Mouse (Mus musculus) intestine, embryonic 14.5 days (tissue): ENCODE measurements around the gene Rita1. TPM values are rescaled to one million over a fixed set of nuclear protein-coding genes. Genes with fewer than 3 reads are reported as not detected.

Source experiments
- ATAC-seq: fragments of 200-750 bp; cut with Nextera tagmentation; replicated peaks from 2 replicates; pipeline ENCODE4 v1.8.0; 2017; ENCODE audit warnings: low read depth, moderate number of reproducible peaks, moderate TSS enrichment, moderate library complexity; ENCODE audit not compliant: low FRiP score, low TSS enrichment
- DNase-seq: peaks from one replicate; pipeline ENCODE4 v3.0.0-alpha.2; 2018; ENCODE audit warnings: low spot score
- H3K27ac ChIP-seq: fragments of 300-500 bp; sonication (generic); 2 replicates; pipeline ENCODE4 v1.5.1; 2014; ENCODE audit warnings: low read depth, mild to moderate bottlenecking, control low read depth
- H3K27me3 ChIP-seq: fragments of 300-500 bp; sonication (generic); replicated peaks from 2 replicates; pipeline ENCODE4 v1.6.1; 2014; ENCODE audit warnings: low read length, control low read depth; ENCODE audit not compliant: control insufficient read depth, insufficient read depth
- H3K36me3 ChIP-seq: fragments of 300-500 bp; sonication (generic); 2 replicates; pipeline ENCODE4 v1.6.1; 2014; ENCODE audit warnings: low read length, control low read depth; ENCODE audit not compliant: control insufficient read depth, insufficient read depth
- H3K4me1 ChIP-seq: fragments of 300-500 bp; sonication (generic); replicated peaks from 2 replicates; pipeline ENCODE4 v1.6.1; 2014; ENCODE audit warnings: low read length, control low read depth, mixed read lengths; ENCODE audit not compliant: control insufficient read depth, insufficient read depth
- H3K4me2 ChIP-seq: fragments of 300-500 bp; sonication (generic); 2 replicates; pipeline ENCODE4 v1.6.1; 2014; ENCODE audit warnings: low read length
- H3K4me3 ChIP-seq: fragments of 300-500 bp; sonication (generic); 2 replicates; pipeline ENCODE4 v1.5.1; 2014; ENCODE audit warnings: low read depth, low read length, control low read depth, mixed read lengths
- H3K9ac ChIP-seq: fragments of 300-500 bp; sonication (generic); 2 replicates; pipeline ENCODE4 v1.6.1; 2014; ENCODE audit warnings: mild to moderate bottlenecking, low read length
- H3K9me3 ChIP-seq: fragments of 300-500 bp; sonication (generic); 2 replicates; pipeline ENCODE4 v1.6.1; 2016; ENCODE audit warnings: low read length, control low read depth; ENCODE audit not compliant: control insufficient read depth
- WGBS: fragments of 180-500 bp; shearing (Covaris S2); extraction: QIAGEN DNeasy Blood & Tissue Kit; methylation state at CpG from one replicate; pipeline ENCODE4 v1.1.7; 2014; 5-methylcytosine and 5-hydroxymethylcytosine counted together
- polyA plus RNA-seq: library from polyadenylated mRNA; unstranded; fragments of >200 nt; fragmentation: Nextera tagmentation; extraction: Ambion mirVana; gene quantifications from 2 replicates; pipeline ENCODE4 v1.2.1, GENCODE M21; 2014

Rita1 gene
- 8.1 and 9.4 TPM in 2 replicates for polyA plus RNA-seq

DNA sequence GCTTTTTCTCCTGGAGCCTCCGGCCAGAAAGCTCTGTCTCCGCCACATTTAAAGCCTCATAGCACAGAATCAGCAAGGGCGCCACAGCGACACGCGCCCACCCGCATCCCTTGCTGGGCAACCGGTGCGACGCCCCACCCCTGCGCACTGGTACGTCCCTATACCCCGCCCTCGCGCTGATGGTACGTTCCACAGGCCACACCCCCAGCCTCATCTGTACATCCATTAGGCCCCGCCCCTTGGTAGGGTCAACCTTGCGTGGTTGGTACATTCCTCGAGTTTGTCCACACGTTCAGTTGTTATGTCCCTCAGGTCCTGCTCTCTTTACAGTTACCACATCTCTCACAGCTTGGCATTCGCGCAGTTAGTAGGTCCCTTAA is at the start of gene Rita1, which contains the start of gene Ddx54:
Rita1 (minus strand) TSS at position 148 of the 380 bp plus-strand sequence.
Ddx54 (plus strand) TSS at position 298 of the 380 bp plus-strand sequence.
- H3K27me3 ChIP-seq = no peaks in the 10 kb centered on the region
- H3K4me3 ChIP-seq = peak within 1 kb of the TSS; percentile 83
- H3K9ac ChIP-seq = peak within 1 kb of the TSS; percentile 66
- 0 out of 2 replicates have a peak, but pooled peaks cover 5% of the 10 kb centered on the region for H3K9me3 ChIP-seq
- under 1% methylated on average over 22 of the region's 22 CpGs for WGBS
- peak; percentile 99 for DNase-seq
- H3K4me2 ChIP-seq = peak within 1 kb of the TSS; percentile 80
- H3K27ac ChIP-seq = peak within 1 kb of the TSS; percentile 82
- H3K4me1 ChIP-seq = peaks cover 12% of the 10 kb centered on the region
- peaks cover 19% of the 10 kb centered on the region for H3K36me3 ChIP-seq
- peak; percentile 84 for ATAC-seq

DNA sequence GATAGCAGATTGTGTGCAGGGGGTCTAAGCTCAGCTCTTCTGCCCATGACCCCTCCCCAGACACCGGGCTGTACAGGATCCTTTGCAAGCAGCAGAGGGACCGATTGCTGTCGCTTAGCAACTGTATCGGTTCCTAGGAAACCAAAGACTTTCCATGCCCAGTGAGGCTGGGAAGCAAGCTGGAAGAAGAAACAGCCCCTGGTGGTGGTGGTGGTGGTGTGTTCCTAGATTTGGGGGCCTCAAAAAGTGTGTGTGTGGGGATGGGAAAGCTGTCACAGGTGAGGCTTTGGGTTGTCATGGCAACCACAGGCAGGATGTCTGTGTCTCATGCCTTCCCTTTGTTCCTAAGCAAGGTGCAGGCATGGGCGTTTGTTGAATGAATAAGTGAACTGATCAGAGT is 48.4 kb upstream of the Rita1 start:
- Histone ChIP-seq H3K27me3 (0 out of 2 replicates have a peak, but pooled peaks cover 3% of the 10 kb centered on the region), H3K4me1 (no peaks in the 10 kb centered on the region), H3K4me2 (no peak overlapping the region), H3K27ac (no peak overlapping the region), H3K9ac (no peak overlapping the region), H3K9me3 (no peaks in the 10 kb centered on the region), H3K36me3 (no peaks in the 10 kb centered on the region), H3K4me3 (no peak overlapping the region)
- no peak for ATAC-seq
- DNase-seq = no peak
- WGBS = 46% methylated on average over 5 of the region's 5 CpGs

DNA sequence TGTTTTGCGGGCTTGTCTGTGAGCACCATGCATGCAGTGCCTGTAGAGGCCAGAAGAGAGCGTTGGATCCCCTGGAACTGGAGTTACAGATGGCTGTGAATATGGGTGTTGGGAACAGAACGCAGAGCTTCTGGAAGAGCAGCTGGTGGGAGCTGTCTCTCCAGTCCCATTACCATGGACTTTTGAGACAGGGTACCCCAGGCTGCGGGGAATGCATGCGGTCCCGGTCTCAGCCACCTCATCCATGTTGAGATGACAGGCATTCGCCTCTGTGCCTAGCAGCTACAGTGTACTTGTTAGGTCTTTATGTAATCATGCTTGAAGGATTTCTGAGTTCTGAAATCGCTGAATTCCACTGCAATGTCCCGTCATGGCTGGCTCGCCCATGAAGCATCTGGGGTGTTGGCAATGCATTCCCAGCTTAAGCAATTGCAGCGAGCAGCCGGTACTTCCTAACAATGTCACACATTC is 43.9 kb upstream of the Rita1 start:
- H3K9me3 ChIP-seq = no peaks in the 10 kb centered on the region
- no peak overlapping the region for H3K4me2 ChIP-seq
- 0 out of 2 replicates have a peak, but pooled peaks cover 3% of the 10 kb centered on the region for H3K27me3 ChIP-seq
- no peak overlapping the region for H3K9ac ChIP-seq
- no peak overlapping the region for H3K27ac ChIP-seq
- no peak for ATAC-seq
- WGBS = 79% methylated on average over 12 of the region's 12 CpGs
- H3K4me1 ChIP-seq = no peaks in the 10 kb centered on the region
- H3K36me3 ChIP-seq = no peaks in the 10 kb centered on the region
- no peak for DNase-seq
- H3K4me3 ChIP-seq = no peak overlapping the region

DNA sequence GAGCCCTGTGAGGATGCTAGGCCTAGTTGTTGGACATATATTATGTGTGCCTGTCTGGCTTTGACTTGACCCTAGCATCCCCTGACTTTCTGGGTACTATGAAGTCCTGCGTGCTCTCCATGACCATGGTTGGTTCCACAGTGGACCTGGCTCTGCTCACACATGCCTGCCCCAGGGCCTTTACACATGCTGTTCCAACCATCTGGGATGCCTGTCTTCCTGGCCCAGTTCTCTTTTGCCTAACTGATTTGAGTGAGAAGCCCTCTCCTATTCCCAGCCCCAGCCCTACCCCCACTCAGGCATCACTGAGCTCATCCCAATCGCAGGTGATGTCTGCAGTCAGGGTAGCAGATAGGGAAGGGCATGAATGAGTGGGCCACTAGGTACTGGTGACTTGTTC is 41.5 kb upstream of the Rita1 start:
- no peak overlapping the region for H3K4me2 ChIP-seq
- H3K9ac ChIP-seq = no peak overlapping the region
- WGBS = 89% methylated on average over 2 of the region's 2 CpGs
- no peak overlapping the region for H3K27ac ChIP-seq
- H3K27me3 ChIP-seq = peaks cover 20% of the 10 kb centered on the region
- no peak for ATAC-seq
- H3K9me3 ChIP-seq = no peaks in the 10 kb centered on the region
- no peak for DNase-seq
- no peaks in the 10 kb centered on the region for H3K36me3 ChIP-seq
- no peak overlapping the region for H3K4me3 ChIP-seq
- peaks cover 4% of the 10 kb centered on the region; the same call in 1 of the 2 replicates for H3K4me1 ChIP-seq

DNA sequence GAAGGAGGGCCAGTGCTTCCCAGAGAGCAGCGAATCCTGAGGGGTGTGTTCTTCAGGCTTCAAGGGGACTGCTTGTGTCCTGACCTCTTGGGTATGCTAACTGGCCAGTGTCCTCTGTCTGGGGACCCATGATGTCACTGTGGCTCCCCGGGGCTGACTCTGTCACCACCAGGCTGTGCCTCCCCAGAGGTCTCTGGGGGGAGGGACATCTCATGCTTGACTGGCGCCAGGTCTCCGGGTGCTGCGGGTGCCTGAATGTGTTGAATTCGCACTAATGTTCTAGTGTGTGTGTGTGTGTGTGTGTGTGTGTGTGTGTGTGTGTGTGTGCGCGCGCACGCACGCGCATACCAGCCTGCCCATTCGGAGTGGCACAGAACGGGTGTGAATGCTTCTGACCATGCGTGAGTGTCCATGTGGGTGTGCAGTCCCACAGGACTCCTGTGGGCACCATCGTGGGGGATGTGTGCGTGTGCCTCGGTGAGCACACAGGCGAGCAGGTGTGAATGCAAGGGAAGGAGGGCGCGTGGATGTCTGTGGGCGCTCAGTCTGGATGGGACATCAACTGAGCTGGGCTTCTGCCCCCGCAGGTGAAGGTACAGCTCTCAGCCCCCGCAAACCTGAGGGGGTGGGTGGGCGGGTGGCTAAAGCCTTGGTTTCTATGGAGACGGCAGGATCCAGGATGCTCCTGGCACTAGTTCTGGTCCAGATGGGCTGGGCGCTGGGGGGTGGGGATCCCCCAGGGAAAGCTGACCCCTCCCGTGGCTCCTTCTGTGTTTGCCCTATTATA is 40.7 kb upstream of the Rita1 start:
- H3K9ac ChIP-seq = no peak overlapping the region
- no peaks in the 10 kb centered on the region for H3K9me3 ChIP-seq
- ATAC-seq (no peak), DNase-seq (no peak)
- H3K27ac ChIP-seq = no peak overlapping the region
- H3K27me3 ChIP-seq = peaks cover 27% of the 10 kb centered on the region
- H3K36me3 ChIP-seq = no peaks in the 10 kb centered on the region
- peaks cover 9% of the 10 kb centered on the region; the same call in 1 of the 2 replicates for H3K4me1 ChIP-seq
- no peak overlapping the region for H3K4me2 ChIP-seq
- H3K4me3 ChIP-seq = no peak overlapping the region
- WGBS = 78% methylated on average over 26 of the region's 28 CpGs

DNA sequence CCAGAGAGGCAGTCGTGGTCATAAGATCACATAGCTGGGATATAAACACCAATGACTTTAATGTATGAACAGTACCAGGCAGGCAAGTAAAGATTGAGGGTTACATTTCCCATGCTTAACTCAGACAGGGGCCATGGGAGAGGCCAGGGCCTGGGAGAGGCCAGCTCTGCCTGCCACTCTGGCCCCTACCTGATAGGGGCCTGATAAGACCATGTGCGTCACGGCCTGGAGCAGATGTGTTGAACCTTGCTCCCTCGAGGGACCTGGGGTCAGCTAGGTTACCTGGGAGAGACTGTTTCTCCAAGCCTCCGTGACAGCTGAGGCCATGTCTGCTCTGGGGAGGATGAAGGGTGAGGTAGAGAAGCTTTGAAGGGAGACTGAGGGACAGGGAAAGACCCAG is 38.8 kb upstream of the Rita1 start:
- no peaks in the 10 kb centered on the region for H3K36me3 ChIP-seq
- H3K27ac ChIP-seq = no peak overlapping the region
- ATAC-seq (no peak), DNase-seq (no peak)
- H3K27me3 ChIP-seq = peaks cover 41% of the 10 kb centered on the region
- H3K4me3 ChIP-seq = no peak overlapping the region
- 48% methylated on average over 5 of the region's 5 CpGs for WGBS
- H3K9ac ChIP-seq = no peak overlapping the region
- H3K4me1 ChIP-seq = peaks cover 9% of the 10 kb centered on the region; the same call in 1 of the 2 replicates
- H3K9me3 ChIP-seq = no peaks in the 10 kb centered on the region
- H3K4me2 ChIP-seq = no peak overlapping the region

DNA sequence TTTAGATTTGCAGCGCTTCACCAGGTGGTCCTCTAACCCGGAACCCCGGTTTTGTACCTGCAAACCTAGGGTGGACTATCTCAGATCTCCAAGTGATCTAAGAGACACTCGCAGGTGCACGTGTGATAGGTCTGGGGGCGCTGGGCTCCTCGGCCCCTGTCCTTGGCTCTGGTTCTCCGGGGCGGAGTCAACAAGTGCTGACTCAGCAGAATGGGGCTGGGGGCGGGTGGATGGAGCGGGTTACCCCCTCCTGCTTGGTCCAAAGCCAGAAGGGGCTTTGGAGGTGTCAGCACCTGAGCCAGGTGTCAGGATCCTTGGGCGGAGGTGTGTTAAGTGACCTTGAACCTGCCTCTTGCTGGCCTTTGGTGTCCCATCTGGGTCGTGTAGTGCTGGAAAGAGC is 37.5 kb upstream of the Rita1 start:
- no peak overlapping the region for H3K4me2 ChIP-seq
- no peaks in the 10 kb centered on the region for H3K9me3 ChIP-seq
- peaks cover 9% of the 10 kb centered on the region; the same call in 1 of the 2 replicates for H3K4me1 ChIP-seq
- no peak overlapping the region for H3K9ac ChIP-seq
- ATAC-seq (no peak; the same call in 1 of the 2 replicates), DNase-seq (no peak)
- H3K4me3 ChIP-seq = no peak overlapping the region
- 20% methylated on average over 13 of the region's 13 CpGs for WGBS
- no peaks in the 10 kb centered on the region for H3K36me3 ChIP-seq
- peaks cover 43% of the 10 kb centered on the region for H3K27me3 ChIP-seq
- H3K27ac ChIP-seq = no peak overlapping the region

DNA sequence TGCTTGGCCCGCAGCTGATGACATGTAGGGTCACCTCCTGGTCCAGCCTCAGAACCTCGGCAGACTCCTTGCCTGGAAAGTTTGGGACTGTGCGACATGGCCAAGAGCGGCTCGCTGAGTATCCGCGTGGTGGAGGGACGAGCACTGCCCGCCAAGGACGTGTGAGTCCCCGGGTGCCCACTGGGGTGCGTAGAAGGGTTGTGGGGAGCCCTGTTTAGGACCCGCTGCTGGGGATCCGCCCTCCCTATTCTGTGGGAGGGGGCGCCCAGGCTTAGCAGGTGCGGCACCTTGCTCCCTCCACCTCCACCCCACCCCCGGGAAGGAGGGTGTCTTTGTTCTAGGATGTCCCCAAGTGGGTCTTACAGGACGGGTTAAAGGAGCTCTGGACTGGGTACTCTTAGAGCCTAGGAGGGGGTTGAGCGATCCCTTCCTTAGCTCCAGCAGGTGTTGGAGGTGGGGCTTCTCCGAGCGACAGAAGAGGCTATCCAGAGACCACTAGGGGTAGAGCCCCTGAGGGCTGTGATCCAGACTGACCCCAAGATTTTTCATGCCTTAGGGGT is 37.1 kb upstream of the Rita1 start:
- Histone ChIP-seq H3K36me3 (no peaks in the 10 kb centered on the region), H3K27ac (no peak overlapping the region), H3K27me3 (peaks cover 43% of the 10 kb centered on the region), H3K4me1 (peaks cover 9% of the 10 kb centered on the region; the same call in 1 of the 2 replicates), H3K9ac (no peak overlapping the region), H3K4me3 (peak overlapping the region; percentile 33), H3K9me3 (no peaks in the 10 kb centered on the region), H3K4me2 (peak overlapping the region; percentile 48)
- no peak for DNase-seq
- ATAC-seq = peak; percentile 51
- WGBS = 3% methylated on average over 21 of the region's 21 CpGs
